Mouse (Mus musculus) CD4-positive naive resting alpha-beta T cell, adult 57 days (primary cell): ENCODE results near the gene Cbx4. TPM values are rescaled to one million over a fixed set of nuclear protein-coding genes. Genes with fewer than 3 reads are reported as not detected.

Source experiments
- total RNA-seq: library from RNA; stranded (reverse); gene quantifications from one replicate; pipeline ENCODE4 v1.2.4, GENCODE M21; 2023

Cbx4 gene
- total RNA-seq: 134 TPM

GRCm38 (mm10) chr11:119086144-119086971, at the start of gene Cbx4:
Cbx4 (minus strand) TSS chr11:119086221.

GRCm38 (mm10) chr11:119040600-119041324, 45.3 kb downstream of the Cbx4 start, which contains the start of gene Cbx8:
Cbx8 (minus strand) TSS chr11:119040969.

Other genes starting within 250 kb of the Cbx4 start
- not detected for gene Rbfox3, start 174.6 kb downstream of the Cbx4 start, total RNA-seq
- gene Enpp7, start 98.0 kb downstream of the Cbx4 start, total RNA-seq: not detected
- 6.4 TPM for gene Cbx2, start 63.3 kb downstream of the Cbx4 start, total RNA-seq
- gene Cbx8, start 45.3 kb downstream of the Cbx4 start, total RNA-seq: 19.7 TPM
- gene Tbc1d16, start 142.3 kb upstream of the Cbx4 start, total RNA-seq: 3.6 TPM
- gene Ccdc40, start 142.4 kb upstream of the Cbx4 start, total RNA-seq: 0.86 TPM
- gene Gaa, start 181.7 kb upstream of the Cbx4 start, total RNA-seq: 37.9 TPM
- 203 TPM for gene Eif4a3, start 213.9 kb upstream of the Cbx4 start, total RNA-seq
- not detected for gene Card14, start 221.5 kb upstream of the Cbx4 start, total RNA-seq